Mouse (Mus musculus): Measurements from ENCODE around the gene Cxcl14. TPM values are rescaled to one million over a fixed set of nuclear protein-coding genes. Genes with fewer than 3 reads are reported as not detected.

The Cxcl14 gene
- total RNA-seq, 2 experiments from 2014 or later, result 1.7 to 1.8 TPM

DNA sequence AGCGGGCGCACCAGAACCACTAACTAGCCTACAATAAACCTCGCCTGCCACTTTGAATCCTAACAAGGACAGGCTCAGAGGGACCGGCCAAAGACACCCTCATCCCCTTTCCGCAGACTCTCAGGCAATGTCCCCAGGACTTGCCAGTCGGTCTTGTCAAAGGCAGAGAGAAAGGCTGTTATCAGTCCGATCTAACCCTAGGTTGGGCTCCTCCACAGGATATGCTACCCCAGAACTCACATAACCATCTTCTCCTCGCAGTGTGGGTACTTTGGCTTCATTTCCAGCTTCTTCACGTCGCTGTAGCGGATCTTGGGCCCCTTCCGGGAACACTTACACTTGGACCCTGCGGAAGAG, 787 bp downstream of the Cxcl14 start:
- DNase-seq (ENCODE audit: low spot score), result no peak
- intact Hi-C loops (cut with DNase I), result no loop called here

DNA sequence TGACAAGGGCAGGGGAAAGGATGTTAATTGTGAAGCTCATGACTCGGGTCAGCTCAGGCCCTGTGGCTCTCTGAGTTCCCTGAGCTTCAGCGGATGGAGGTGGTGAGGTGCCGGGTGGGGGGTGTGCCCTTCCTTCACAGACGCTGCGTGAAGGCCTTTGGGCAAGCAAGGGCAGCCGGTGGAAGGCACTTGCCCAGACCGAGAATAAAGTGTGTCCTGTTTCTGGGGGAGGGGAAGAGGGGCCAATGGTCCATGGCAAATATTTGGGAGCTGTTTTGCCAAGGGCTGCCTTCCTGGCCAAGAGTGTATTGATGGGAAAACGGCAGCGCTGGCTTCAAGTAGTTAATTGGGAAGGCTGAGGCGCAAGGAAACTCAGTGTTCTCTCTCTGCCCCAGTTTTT, 1.4 kb downstream of the Cxcl14 start:
- no peak for DNase-seq (ENCODE audit: low spot score)
- intact Hi-C loops (cut with DNase I), result no loop called here

DNA sequence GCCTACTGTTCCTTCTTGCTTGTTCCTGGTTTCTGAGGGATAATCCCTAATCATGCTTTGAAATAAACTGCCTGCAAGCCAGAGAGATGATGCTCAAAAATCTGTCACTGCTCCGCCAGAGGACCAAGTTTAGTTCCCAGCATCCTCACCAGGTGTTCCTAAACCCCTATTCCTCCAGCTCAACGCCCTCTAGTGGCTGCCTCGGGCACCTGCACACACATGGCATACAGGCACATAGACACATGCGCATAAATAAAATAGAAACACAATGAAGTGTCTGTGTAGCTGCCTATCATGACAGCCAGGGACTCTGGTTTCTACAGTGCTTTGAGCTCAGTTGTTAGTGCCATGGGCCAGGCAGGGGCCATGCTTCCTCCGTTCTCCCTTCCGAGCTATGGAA, 6.4 kb downstream of the Cxcl14 start:
- intact Hi-C loops (cut with DNase I), result no loop called here

DNA sequence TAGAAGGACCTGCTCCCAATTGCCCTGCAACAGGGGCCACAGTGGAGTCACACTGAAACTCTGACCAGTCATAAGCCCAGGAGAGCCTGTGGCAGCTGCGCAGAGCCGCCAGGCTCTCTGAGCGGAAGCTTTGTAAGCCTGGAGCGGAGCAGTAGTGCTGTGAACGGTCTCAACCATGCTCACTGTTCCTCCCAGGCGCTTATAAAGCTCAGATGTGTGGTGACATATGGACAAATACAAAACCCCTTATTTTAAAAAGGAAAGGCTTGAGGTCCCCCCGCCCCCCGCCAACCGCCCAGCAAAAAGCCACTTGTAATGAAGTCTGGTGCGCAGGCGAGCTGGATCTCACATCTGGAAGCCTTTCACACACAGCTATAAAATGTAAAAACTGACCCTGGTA, 7.1 kb downstream of the Cxcl14 start:
- intact Hi-C loops (cut with DNase I), result no loop called here

More for the DNA sequence above, 6.4 kb downstream of the Cxcl14 start:
- no peak for DNase-seq (ENCODE audit: low spot score)

DNA sequence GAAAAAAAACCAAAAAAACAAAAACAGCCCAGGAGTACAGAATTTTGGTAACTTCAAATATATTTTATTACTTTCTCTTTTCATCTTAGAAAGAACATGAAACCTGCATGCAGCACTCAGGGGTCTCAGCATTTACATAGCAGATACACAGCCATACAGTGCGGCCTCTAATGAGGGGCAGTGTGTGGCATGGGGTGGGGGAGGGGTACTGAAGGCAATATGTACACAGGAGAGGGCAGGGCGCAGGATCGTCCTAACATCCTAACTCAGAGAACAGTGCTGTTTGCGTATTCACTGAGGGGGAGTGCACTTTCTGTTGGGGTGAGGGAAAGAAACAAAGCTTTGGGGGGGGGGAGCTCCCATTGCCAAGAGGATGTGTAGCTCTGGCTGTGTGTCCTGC, 7.8 kb downstream of the Cxcl14 start:
- DNase-seq (ENCODE audit: low spot score), result no peak
- intact Hi-C loops (cut with DNase I), result no loop called here

More for the DNA sequence above, 7.1 kb downstream of the Cxcl14 start:
- DNase-seq (ENCODE audit: low spot score), result no peak

DNA sequence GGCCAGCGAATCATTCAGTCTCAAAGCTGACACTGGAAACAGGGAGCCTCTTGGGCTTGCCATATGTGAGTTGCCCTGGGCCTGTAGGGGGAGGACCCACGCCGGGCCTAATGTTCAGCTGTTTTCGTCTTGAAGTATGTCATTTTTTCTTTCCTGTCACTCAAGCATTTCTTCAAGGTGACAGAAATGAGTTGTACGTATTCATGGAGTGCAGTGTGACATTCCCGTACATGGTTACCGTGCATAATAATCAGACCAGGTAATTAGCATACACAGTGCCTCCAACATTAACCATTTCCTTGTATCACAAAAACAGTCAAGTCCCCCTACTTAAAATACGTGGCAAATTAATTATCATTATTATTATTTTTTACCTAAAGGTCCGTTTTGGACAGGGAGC, 9.3 kb downstream of the Cxcl14 start:
- intact Hi-C loops (cut with DNase I), result no loop called here
- DNase-seq (ENCODE audit: low spot score), result no peak

DNA sequence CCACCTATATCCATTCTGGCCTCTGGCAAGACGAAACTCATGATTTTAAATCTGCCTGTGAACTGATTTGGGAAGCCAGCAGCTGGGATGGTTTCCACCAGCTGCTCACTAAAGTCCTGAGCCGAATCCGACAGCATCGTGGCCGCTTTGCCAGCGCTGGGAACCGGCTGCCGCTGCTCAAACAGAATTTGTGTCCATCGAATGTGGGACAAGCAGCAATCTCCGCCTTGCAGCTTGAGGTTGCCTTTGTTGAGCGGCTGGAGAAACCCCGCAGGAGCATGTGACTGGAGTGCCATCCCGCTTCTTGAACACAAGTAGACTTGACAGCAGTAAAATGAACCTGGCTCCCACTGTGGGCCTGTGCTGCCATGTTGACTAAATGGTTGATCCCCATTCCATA, 13.0 kb downstream of the Cxcl14 start:
- DNase-seq (ENCODE audit: low spot score), result no peak
- intact Hi-C loops (cut with DNase I), result no loop called here

DNA sequence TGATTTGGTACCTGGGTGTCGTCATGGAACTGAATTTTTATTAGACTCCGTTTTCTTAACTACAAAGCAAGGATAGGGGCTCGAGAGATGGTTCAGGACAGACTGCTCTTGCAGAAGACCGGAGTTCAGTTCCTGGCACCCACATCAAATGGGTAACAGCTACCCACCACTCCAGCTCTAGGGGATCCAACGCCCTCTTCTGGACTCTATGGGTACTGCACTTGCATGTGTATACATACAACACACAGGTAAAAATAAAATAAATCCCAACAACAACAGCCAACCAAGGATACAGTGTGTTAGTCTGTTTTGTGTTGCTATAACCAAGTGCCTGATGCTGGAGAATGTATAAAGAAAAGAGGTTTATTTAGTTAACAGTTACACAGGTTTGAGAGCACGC, 16.0 kb downstream of the Cxcl14 start:
- DNase-seq (ENCODE audit: low spot score), result no peak
- intact Hi-C loops (cut with DNase I), result no loop called here

DNA sequence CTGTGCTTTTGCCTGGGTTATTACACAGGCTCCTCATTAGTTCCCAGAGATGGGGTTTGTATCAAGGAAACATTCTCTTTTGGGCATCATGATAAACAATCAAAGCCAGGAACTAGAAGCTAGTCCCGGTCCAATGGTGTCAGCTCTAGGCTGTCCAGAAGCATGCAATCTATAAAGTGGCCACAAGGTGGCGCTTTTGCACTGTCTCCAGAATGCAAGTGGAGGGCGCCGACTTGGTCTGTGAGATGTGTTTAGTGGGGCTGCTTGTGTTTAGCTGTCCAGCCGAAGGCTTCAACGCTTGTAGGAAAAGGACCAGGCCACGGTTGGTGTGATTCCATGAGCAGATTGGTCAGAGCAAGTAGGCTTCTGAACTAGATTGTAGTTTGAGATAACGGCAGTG, 16.9 kb downstream of the Cxcl14 start:
- DNase-seq (ENCODE audit: low spot score), result peak; percentile 28
- intact Hi-C loops (cut with DNase I), result loop anchor here (1.0 kb wide), 1 partner anchor 150 kb away; no protein-coding TSS in a partner anchor

DNA sequence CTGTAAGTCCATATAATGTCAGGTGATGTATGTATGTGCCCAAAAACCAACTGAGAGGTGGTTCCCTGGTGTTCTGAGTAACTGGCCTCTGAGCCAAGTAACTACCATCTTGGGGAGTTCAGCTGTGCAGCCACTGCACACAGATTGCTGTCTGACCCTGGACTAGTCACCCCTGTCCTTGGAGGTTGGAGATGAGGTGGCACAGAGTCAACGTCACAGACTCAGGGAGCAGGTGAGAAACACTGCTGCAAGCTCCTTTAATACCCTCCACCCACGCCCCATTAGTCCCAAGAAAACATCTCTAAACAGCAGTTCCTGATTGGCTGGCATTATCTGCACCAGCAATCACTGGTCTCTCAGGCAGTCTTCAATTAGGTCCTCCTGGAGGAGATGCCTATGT, 21.2 kb downstream of the Cxcl14 start:
- no peak for DNase-seq (ENCODE audit: low spot score)
- intact Hi-C loops (cut with DNase I), result no loop called here

DNA sequence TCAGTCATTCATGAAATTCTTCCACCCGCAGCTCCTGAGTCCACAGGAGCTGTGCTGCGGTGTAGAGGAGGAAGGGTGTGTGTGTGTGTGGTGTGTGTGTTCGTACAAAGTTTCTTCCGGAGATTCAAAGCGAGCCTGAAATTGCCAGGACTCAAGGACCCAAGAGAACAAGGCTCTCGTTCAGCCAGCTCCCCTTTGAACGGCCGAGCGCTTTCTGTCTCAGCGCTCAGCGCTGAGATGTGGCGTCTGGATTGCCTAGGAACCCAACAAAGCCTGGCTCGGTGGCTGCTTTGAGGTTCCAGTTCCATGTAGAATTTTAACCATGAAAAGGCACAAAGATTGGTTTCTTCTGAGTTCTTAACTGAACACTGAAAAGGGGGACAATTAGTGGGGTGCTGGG, 26.2 kb downstream of the Cxcl14 start:
- no peak for DNase-seq (ENCODE audit: low spot score)
- intact Hi-C loops (cut with DNase I), result no loop called here

DNA sequence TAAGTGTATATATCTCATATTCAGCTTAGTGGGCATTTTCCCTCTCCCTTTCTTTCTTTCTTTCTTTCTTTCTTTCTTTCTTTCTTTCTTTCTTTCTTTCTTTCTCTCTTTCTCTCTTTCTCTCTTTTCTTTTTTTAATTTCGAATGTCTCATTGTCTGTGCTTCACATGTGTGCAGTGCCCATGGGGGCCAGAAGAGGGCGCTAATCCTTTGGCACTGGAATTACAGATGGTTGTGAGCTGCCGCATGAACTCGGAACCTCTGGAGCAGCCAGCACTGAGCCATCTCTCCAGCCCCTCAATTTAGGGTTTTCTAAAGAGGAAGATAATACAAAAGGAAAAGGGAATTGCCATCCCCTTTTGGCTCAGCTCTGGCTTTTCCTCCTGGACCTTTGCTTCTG, 29.0 kb downstream of the Cxcl14 start:
- intact Hi-C loops (cut with DNase I), result no loop called here
- DNase-seq (ENCODE audit: low spot score), result no peak

DNA sequence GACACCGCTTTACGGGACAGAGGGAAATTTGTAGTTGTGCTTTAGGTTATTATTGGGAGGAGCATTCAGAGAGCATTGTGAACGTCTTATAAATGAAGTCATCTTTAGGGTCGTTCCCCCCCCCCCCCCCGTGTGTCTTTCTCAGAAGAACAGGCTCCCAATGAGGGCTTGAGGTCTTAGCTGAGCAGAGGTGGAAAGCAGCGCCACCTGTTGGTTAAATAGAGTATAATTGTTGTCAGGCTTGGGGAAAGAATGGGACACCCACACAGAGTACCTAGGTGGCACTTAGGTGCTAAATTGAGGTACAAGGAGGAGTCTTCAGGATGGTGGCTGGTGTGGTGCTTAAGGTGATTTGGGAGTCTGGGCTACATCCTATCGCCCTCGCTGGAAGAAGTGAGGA, 29.9 kb downstream of the Cxcl14 start:
- intact Hi-C loops (cut with DNase I), result loop anchor here (1.0 kb wide), 1 partner anchor 69 kb away; no protein-coding TSS in a partner anchor
- DNase-seq (ENCODE audit: low spot score), result no peak

DNA sequence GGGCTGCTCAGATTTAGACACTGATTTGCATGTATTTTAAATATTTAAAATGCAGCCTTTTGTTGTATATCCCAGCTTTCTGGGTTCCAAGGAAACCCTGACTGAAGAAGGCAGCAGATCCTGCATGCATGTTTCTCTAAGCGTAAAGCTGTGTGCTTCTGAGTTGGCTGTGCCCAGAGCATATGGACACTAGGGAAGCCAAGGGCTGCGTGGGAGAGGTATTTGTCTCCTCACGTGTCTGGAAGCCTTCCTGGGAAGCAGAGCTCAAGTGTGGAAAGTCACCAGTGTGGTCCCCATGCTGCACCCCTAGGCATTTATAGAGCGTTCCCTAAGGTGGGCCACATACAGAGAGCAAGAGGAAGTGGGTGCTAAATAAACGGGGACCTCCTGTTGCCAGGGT, 30.7 kb downstream of the Cxcl14 start:
- intact Hi-C loops (cut with DNase I), result loop anchor here (1.0 kb wide), 1 partner anchor 68 kb away; no protein-coding TSS in a partner anchor

DNA sequence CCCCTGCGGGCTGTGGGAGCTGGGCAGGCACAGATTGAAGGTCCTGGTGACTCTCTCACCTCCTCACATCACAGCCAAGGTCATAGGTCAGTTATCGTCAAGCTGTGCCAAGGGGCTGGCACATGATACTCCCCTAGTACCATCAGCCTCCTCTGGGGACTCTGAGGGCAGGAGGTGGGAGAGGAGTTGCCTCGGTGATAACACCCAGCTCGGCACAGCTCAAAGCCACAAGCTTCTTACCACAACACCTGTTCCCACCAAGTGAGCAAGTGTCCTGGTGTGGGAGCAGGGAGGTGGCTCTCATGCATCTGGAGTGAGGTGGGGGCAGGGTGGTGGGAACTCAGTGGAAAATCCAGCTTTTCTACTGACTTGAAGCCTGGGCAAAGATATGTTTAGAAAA, 34.1 kb downstream of the Cxcl14 start:
- intact Hi-C loops (cut with DNase I), result no loop called here
- DNase-seq (ENCODE audit: low spot score), result no peak

More for the DNA sequence above, 30.7 kb downstream of the Cxcl14 start:
- DNase-seq (ENCODE audit: low spot score), result no peak

DNA sequence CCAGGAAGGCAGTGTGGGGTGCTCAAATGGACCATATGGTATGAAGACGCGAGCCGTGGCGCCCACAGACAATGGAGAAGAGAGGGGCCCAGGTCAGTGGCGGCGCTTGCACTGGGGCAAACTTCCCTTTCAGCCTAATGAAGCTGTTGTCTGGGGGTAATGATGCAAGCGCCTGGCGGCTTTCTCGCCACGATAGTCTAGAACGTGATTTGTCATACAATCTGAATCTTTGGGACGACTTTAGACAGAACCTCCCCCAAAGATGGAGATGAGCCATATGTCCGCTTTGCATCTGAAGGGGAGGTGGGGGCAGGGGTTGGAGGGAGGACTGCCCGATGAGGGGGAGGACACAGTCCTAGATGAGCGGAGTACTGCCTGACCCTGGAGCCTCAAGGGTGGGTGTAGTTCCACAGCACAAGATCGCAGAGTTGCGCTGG, 36.0 kb downstream of the Cxcl14 start:
- intact Hi-C loops (cut with DNase I), result no loop called here
- DNase-seq (ENCODE audit: low spot score), result no peak

DNA sequence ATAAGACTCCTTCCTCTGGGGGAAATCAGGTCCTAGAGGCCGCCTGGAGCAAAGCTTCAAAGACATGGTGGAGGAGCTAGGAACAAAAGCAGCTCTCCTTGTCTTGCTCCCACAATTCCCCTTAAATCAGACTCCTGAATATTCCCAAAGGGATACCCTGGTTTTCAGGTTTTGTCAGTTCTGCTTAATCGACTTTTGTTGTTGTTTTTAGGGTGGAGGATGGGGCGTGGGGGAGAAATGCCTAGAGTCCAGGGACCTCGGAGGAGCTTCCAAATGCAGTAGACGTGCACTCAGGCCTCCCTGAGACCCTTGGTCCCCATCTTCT, 36.5 kb downstream of the Cxcl14 start:
- intact Hi-C loops (cut with DNase I), result no loop called here

DNA sequence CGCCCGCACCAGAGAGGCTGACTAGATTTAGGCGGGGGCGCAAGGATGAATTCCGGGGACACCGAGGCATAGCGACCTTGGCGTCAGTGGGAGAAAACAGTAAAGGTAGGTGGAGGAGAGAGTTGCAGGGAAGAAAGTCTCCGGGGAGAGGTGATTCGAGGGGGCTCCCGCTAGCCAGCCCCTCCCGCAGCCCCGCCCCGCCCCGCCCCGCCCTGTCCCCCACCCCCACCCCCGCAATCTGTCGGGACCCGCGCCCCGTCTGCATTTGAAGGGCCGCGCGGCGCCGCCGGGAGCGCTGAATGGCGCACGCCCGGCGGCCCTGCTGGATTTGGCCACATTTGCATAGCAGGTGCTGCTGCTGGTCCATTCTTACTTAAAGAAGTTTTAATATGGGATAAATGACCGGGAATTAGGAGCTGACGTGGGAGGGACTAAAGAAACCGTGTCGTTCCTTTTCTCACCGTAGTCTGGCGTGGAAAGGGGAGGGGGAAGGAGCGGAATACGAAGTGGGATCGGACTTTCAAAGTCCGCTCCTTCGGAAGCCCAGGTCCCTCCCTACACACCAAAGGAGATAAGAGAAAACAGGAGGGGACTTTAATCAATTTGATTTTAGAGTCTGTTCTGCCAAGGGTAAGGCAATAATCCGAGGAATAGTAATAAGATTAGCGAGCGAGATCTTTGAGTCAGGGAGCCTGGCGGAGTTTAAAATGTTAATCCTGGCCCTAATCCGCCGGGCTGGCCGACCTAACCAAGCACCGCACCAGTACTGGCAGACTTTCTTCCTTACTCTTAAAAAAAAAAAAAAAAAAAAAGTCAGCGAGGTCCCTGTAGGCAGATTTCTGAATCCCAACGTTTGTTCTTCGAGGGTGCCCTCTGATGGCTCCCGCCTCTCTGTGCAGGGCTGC, 37.1 kb downstream of the Cxcl14 start:
- no peak for DNase-seq (ENCODE audit: low spot score)
- intact Hi-C loops (cut with DNase I), result no loop called here

More for the DNA sequence above, 36.5 kb downstream of the Cxcl14 start:
- no peak for DNase-seq (ENCODE audit: low spot score)

DNA sequence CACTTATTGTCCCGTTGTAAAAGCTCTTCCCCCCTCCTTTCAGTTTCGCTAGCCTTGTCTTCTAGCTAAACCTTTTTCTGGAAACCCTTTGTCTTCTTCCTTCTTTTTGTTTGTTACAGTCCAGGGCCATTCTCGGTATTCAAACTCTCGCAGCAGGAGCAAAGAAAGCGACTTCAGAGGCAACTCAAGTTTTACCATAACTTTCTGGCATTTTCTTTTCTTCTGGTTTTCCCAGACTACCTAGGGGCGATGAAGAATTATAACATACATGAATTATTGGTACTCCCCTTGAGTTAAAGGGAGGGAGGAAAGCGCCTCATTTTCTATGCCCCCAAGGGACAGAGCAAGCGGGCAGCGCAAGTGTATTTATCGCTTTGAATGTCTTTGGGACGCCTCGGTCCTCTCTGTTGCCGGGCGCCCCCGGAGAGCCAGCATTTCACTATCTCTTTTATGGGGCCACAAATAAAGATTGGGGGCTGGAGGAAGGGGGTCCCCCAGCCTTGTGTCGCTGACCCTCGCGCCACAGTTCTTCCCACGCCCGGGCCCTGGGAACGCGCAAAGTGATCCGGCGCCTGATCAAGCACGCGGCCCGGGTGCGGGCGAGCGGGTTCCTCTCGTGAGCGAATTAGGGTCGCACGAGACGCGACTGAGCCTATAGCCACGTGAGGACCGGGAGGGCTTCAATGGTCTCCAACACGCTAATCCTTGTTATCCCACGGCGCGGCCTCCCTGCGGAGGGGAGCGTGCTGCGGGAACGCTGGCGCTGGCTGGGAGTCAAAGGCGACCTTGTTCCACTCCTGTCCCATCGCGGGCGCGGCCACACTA, 37.9 kb downstream of the Cxcl14 start:
- intact Hi-C loops (cut with DNase I), result no loop called here
- DNase-seq (ENCODE audit: low spot score), result no peak

DNA sequence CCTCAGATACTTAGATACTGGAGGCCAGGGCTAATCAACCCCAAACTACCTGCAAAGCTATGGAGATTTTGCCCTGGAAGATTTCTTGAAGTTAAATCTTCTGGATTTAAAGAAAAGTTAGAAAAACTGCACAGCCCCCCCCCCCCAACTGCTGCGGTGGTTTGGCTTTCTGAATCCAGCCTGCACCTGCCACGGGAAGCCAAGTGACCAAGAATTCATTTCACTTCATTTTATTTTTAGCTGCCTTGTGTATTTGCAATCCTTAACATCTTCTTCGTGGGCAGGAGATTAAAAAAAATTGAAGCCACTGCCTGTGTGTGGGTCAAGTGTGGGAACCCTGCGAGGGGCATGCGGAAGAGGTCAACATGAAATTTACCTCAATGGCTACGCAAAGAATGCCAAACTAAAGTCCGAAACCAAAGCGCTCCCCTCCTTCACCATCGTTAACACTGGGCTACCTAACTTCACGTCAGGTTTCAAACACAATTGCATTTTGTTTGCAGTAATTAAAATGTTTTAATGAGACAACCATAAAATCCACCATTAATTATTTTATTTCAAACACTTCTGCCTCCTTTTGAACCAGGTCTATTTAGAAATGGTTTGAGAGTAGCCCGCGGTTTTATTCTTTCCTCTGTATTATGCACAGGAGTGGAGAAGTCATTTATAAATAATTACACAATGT, 38.7 kb downstream of the Cxcl14 start:
- no peak for DNase-seq (ENCODE audit: low spot score)
- intact Hi-C loops (cut with DNase I), result no loop called here

All from heart, postnatal 25 days (tissue).